Mouse (Mus musculus) G1E (cell line): Measurements from ENCODE around the gene Gm10073. TPM values are rescaled to one million over a fixed set of nuclear protein-coding genes. Genes with fewer than 3 reads are reported as not detected.

ENCODE experiments used
- ATAC-seq: 2 replicates; pipeline ENCODE4 v1.8.0; 2016; ENCODE audit warnings: mild to moderate bottlenecking; ENCODE audit not compliant: insufficient number of reproducible peaks, poor library complexity, low FRiP score, severe bottlenecking; ENCODE audit errors: extremely low read depth
- DNase-seq: peaks from one replicate; pipeline ENCODE4 v3.0.0; 2012; ENCODE audit warnings: low spot score
- H3K27me3 ChIP-seq: 2 replicates; pipeline ENCODE4 v1.6.1; 2012; ENCODE audit warnings: mild to moderate bottlenecking, low read length, inconsistent platforms; ENCODE audit not compliant: insufficient read depth
- H3K36me3 ChIP-seq: replicated peaks from 2 replicates; pipeline ENCODE3; 2012; ENCODE audit warnings: mild to moderate bottlenecking, inconsistent platforms
- H3K4me1 ChIP-seq: 2 replicates; pipeline ENCODE4 v1.6.1; 2012; ENCODE audit warnings: low read depth, low read length, inconsistent platforms, mixed read lengths; ENCODE audit not compliant: insufficient read depth
- H3K4me3 ChIP-seq: 2 replicates; pipeline ENCODE4 v1.5.1; 2012; ENCODE audit warnings: low read depth, mild to moderate bottlenecking, inconsistent platforms, low read length, moderate library complexity, mixed read lengths
- H3K9me3 ChIP-seq: replicated peaks from 2 replicates; pipeline ENCODE4 v1.6.1; 2012; ENCODE audit warnings: inconsistent platforms
- CTCF ChIP-seq: IDR thresholded peaks from 2 replicates; pipeline ENCODE4 v1.5.1; 2012; ENCODE audit warnings: low read depth, low read length, inconsistent platforms, mixed read lengths
- GATA1 ChIP-seq: IDR thresholded peaks from 2 replicates; pipeline ENCODE4 v1.6.1; 2012; ENCODE audit warnings: borderline replicate concordance, low read length, inconsistent platforms, mixed read lengths
- GATA2 ChIP-seq: IDR thresholded peaks from 2 replicates; pipeline ENCODE4 v1.6.1; 2012; ENCODE audit warnings: low read depth, low read length, inconsistent platforms, borderline replicate concordance
- POLR2AphosphoS5 ChIP-seq: IDR thresholded peaks from 2 replicates; pipeline ENCODE4 v1.6.1; 2012; ENCODE audit warnings: low read depth, low read length, inconsistent platforms; ENCODE audit not compliant: insufficient replicate concordance
- TAL1 ChIP-seq: conservative IDR thresholded peaks from 2 replicates; pipeline ENCODE4 v1.6.1; 2012; ENCODE audit warnings: low read depth, low read length, inconsistent platforms, mixed read lengths
- polyA plus RNA-seq: library from polyadenylated mRNA; stranded (reverse); fragments of >175 nt; gene quantifications from 2 replicates; pipeline ENCODE4 v1.2.3, GENCODE M21; 2012
- total RNA-seq, 2 experiments: library from RNA; stranded (forward) in 1 of 2; stranded (reverse) in 1 of 2; fragments of 200-1000 nt in 1 of 2; fragments of >200 nt in 1 of 2; fragmentation: Nextera tagmentation in 1 of 2; gene quantifications; 2 replicates each; pipeline ENCODE4 v1.2.3; 2014 to 2017

The Gm10073 gene
- total and polyA plus RNA-seq, 3 experiments: 19.3 to 296 (median 20.2) TPM

- no peak for ATAC-seq
- H3K9me3 ChIP-seq: no peaks in the 10 kb centered on the region
- no peaks in the 10 kb centered on the region for H3K36me3 ChIP-seq
- H3K27me3 ChIP-seq: peaks cover 4% of the 10 kb centered on the region; the same call in 1 of the 2 replicates
- no peak overlapping the region for H3K4me3 ChIP-seq
- H3K4me1 ChIP-seq: no peaks in the 10 kb centered on the region
- TF ChIP-seq TAL1 (no peak), CTCF (no peak), GATA1 (no peak), POLR2AphosphoS5 (no peak), GATA2 (no peak)
- DNase-seq: no peak
Observed at GRCm38 (mm10) chr8:106588443-106589431, 15.5 kb upstream of the Gm10073 start.

GRCm38 (mm10) chr8:106586896-106587295, 13.6 kb upstream of the Gm10073 start:
- TF ChIP-seq CTCF (no peak), GATA1 (no peak), POLR2AphosphoS5 (no peak), TAL1 (no peak), GATA2 (no peak)
- no peaks in the 10 kb centered on the region for H3K9me3 ChIP-seq
- ATAC-seq: no peak

GRCm38 (mm10) chr8:106585671-106586037, 12.4 kb upstream of the Gm10073 start:
- DNase-seq (no peak), ATAC-seq (no peak)
- TF ChIP-seq CTCF (no peak), GATA2 (no peak), TAL1 (no peak), POLR2AphosphoS5 (no peak), GATA1 (no peak)
- Histone ChIP-seq H3K36me3 (no peaks in the 10 kb centered on the region), H3K4me3 (no peak overlapping the region), H3K4me1 (no peaks in the 10 kb centered on the region), H3K27me3 (peaks cover 4% of the 10 kb centered on the region; the same call in 1 of the 2 replicates), H3K9me3 (no peaks in the 10 kb centered on the region)

More at GRCm38 (mm10) chr8:106586896-106587295, 13.6 kb upstream of the Gm10073 start:
- DNase-seq: no peak
- H3K4me1 ChIP-seq: no peaks in the 10 kb centered on the region
- H3K4me3 ChIP-seq: no peak overlapping the region
- no peaks in the 10 kb centered on the region for H3K36me3 ChIP-seq
- H3K27me3 ChIP-seq: peaks cover 4% of the 10 kb centered on the region; the same call in 1 of the 2 replicates

- ATAC-seq: no peak
- DNase-seq: no peak
- Histone ChIP-seq H3K36me3 (no peaks in the 10 kb centered on the region), H3K4me1 (no peaks in the 10 kb centered on the region), H3K27me3 (peaks cover 4% of the 10 kb centered on the region; the same call in 1 of the 2 replicates), H3K4me3 (no peak overlapping the region), H3K9me3 (no peaks in the 10 kb centered on the region)
- TF ChIP-seq CTCF (no peak), GATA2 (no peak), GATA1 (no peak), TAL1 (no peak), POLR2AphosphoS5 (no peak)
Observed at GRCm38 (mm10) chr8:106584942-106585670, 11.8 kb upstream of the Gm10073 start.

GRCm38 (mm10) chr8:106581344-106582088, 8.3 kb upstream of the Gm10073 start:
- H3K4me1 ChIP-seq: no peaks in the 10 kb centered on the region
- no peak for DNase-seq
- no peak for ATAC-seq
- 0 out of 2 replicates have a peak, but pooled peaks cover under 1% of the 10 kb centered on the region for H3K27me3 ChIP-seq
- no peaks in the 10 kb centered on the region for H3K9me3 ChIP-seq
- H3K36me3 ChIP-seq: no peaks in the 10 kb centered on the region
- no peak overlapping the region for H3K4me3 ChIP-seq
- TF ChIP-seq CTCF (no peak), GATA1 (no peak), TAL1 (no peak), GATA2 (no peak), POLR2AphosphoS5 (no peak)
